In the genomic region with DNA sequence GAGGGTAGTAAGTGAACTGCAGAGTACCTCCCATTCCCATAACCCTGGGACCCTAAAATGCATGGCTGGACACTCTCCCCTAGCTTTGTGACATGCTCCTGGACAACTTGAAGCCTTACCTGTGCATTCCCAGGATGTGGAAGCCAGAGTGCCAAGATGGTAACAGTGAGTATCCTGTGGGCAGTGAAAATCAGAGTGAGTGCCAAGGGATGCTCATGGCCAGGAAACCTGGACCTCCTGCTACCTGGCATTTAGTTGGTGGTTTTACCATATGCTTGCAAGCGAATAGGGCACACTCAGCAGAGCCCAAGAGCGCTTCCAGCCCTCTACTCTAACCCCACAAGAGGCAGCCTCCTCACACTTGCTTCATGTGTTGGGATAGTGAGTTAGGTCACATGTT, we compare ENCODE assay signal across 19 mouse cellular contexts. TPM values are rescaled to one million over a fixed set of nuclear protein-coding genes. Genes with fewer than 3 reads are reported as not detected.
DNase-seq lines count a peak whose midpoint lies in the region; ATAC-seq lines count a peak whose summit lies in the region.
"Had no signal": no experiment of that assay in that cellular context is flagged by ENCODE, and none has a peak within 500 bp of the region (broad histone marks: within the 10 kb centered on the region; RNA-seq: fewer than 3 reads in every experiment).

No protein-coding gene starts in this region.

- H3K27me3 ChIP-seq in heart, embryonic 13.5 days (replicated peaks) = peaks cover 14% of the 10 kb centered on the region
- H3K27me3 ChIP-seq: heart, embryonic 15.5 days had no signal

- no peak overlapping the region for H3K27ac ChIP-seq in heart, embryonic 13.5 days (replicated peaks)
- H3K27ac ChIP-seq: embryonic facial prominence, embryonic 15.5 days; forebrain, embryonic 10.5 days; heart, embryonic 10.5 days; heart, embryonic 15.5 days; hindbrain, embryonic 15.5 days had no signal

- peaks cover 5% of the 10 kb centered on the region for H3K4me1 ChIP-seq in heart, embryonic 13.5 days

- no peak overlapping the region for H3K4me3 ChIP-seq in heart, embryonic 13.5 days
- H3K4me3 ChIP-seq: embryonic facial prominence, embryonic 15.5 days; erythroblast, embryonic 14.5 days; forebrain, embryonic 10.5 days; heart, embryonic 10.5 days; heart, embryonic 15.5 days; hindbrain, embryonic 15.5 days had no signal

- 76% methylated on average over 2 of the region's 2 CpGs for WGBS in heart, embryonic 13.5 days

- H3K36me3 ChIP-seq in heart, embryonic 13.5 days = no peaks in the 10 kb centered on the region
- H3K36me3 ChIP-seq: embryonic facial prominence, embryonic 15.5 days; forebrain, embryonic 10.5 days; heart, embryonic 10.5 days; heart, embryonic 15.5 days; hindbrain, embryonic 15.5 days had no signal

- no peak overlapping the region for H3K9ac ChIP-seq in heart, embryonic 13.5 days
- H3K9ac ChIP-seq: embryonic facial prominence, embryonic 15.5 days; heart, embryonic 15.5 days; hindbrain, embryonic 15.5 days had no signal

- DNase-seq in heart, postnatal 10 days = no peak
- peak; percentile 38 for DNase-seq in cerebellum, adult 8-10 months
- DNase-seq in cerebellum, postnatal 14 days = peak; percentile 38 to 70
- no peak for DNase-seq in left cerebral cortex, adult 11 months (ENCODE audit: low spot score)
- no peak for DNase-seq in heart, postnatal 4 days
- no peak for DNase-seq in layer of hippocampus, postnatal 10 days (ENCODE audit: low spot score in 2 of 2)
- DNase-seq: adrenal gland, postnatal 10 days; gastrocnemius, postnatal 36 days; kidney, adult 2 months had no signal

- intact Hi-C loops in heart, postnatal 10 days (cut with DNase I) = no loop called here

- H3K4me2 ChIP-seq in heart, embryonic 13.5 days = peak overlapping the region; percentile 96
- H3K4me2 ChIP-seq: embryonic facial prominence, embryonic 15.5 days; heart, embryonic 15.5 days; hindbrain, embryonic 15.5 days had no signal

- H3K9me3 ChIP-seq in heart, embryonic 13.5 days = no peaks in the 10 kb centered on the region
- H3K9me3 ChIP-seq: embryonic facial prominence, embryonic 15.5 days; forebrain, embryonic 10.5 days; heart, embryonic 10.5 days; heart, embryonic 15.5 days; hindbrain, embryonic 15.5 days had no signal

- no peak for ATAC-seq in heart, embryonic 13.5 days (ENCODE audit: extremely low read depth, insufficient number of reproducible peaks, low FRiP score, low TSS enrichment)
- ATAC-seq: forebrain, embryonic 14.5 days; intestine, embryonic 16.5 days had no signal

RNA-seq across cellular contexts. Expression of a gene that starts 4.4 kb away (rescaled TPM):
- 154 and 160 TPM in 2 replicates for polyA plus RNA-seq in heart, embryonic 13.5 days (2015; fragmentation: Nextera tagmentation; extraction: Ambion mirVana)
- 10 to 100 TPM; 47.1 to 52.2 TPM for total RNA-seq in heart, postnatal 10 days (2021)
- total RNA-seq in heart, postnatal 4 days (2021) = 10 to 100 TPM; 57.0 to 69.2 TPM
- total RNA-seq in layer of hippocampus, postnatal 10 days (2021) = 10 to 100 TPM; 13.8 to 15.3 TPM
- total RNA-seq: MEL had no signal
- polyA plus RNA-seq: erythroblast, embryonic 14.5 days had no signal

Comparison
In these comparisons a context has a peak if more than half of its experiments do, and no peak if none do; other contexts are left out.
1. DNase-seq: peak in cerebellum, adult 8-10 months (single experiment) and cerebellum, postnatal 14 days (2 of 2); none in heart, postnatal 10 days (0 of 2), left cerebral cortex, adult 11 months (single experiment), heart, postnatal 4 days (single experiment) and layer of hippocampus, postnatal 10 days (0 of 2).